Mouse (Mus musculus) lung, postnatal 4 days (tissue): ENCODE measurements around the gene Togaram2.
A peak's percentile ranks its signal among the peaks of the same experiment; 100 is the strongest.

Source experiments
- DNase-seq, 2 experiments: peaks; one replicate each; pipeline ENCODE4 v3.0.0; 2021

The Togaram2 gene

GRCm38 (mm10) chr17:71683281-71683680 is 10.2 kb downstream of the Togaram2 start:
- DNase-seq, result no peak

GRCm38 (mm10) chr17:71684103-71684608 is 11.1 kb downstream of the Togaram2 start:
- DNase-seq, result peak; percentile 53 to 57

- no peak for DNase-seq
These were observed 14.4 kb downstream of the Togaram2 start for GRCm38 (mm10) chr17:71687436-71687835.

- peak; percentile 63 to 87 for DNase-seq
These were observed 16.8 kb downstream of the Togaram2 start for GRCm38 (mm10) chr17:71689903-71690302.

GRCm38 (mm10) chr17:71691361-71691875 is 18.4 kb downstream of the Togaram2 start:
- peak; percentile 25 to 72 for DNase-seq

- peak; percentile 27 to 77 for DNase-seq
These were observed 20.3 kb downstream of the Togaram2 start for GRCm38 (mm10) chr17:71693313-71693712.

GRCm38 (mm10) chr17:71693780-71694179 is 20.7 kb downstream of the Togaram2 start:
- peak in 1 of 2 experiments; percentile 36 for DNase-seq

- DNase-seq, result no peak
These were observed 22.1 kb downstream of the Togaram2 start for GRCm38 (mm10) chr17:71695151-71695550.

- DNase-seq, result no peak
These were observed 22.8 kb downstream of the Togaram2 start for GRCm38 (mm10) chr17:71695716-71696315.

GRCm38 (mm10) chr17:71696396-71696795 is 23.3 kb downstream of the Togaram2 start:
- DNase-seq, result no peak

GRCm38 (mm10) chr17:71697896-71698618 is 25.0 kb downstream of the Togaram2 start:
- peak in 1 of 2 experiments; percentile 68 for DNase-seq

- DNase-seq, result no peak
These were observed 25.5 kb downstream of the Togaram2 start for GRCm38 (mm10) chr17:71698619-71698956.

- peak in 1 of 2 experiments; percentile 15 for DNase-seq
These were observed 32.1 kb downstream of the Togaram2 start for GRCm38 (mm10) chr17:71705113-71705512.

- peak in 1 of 2 experiments; percentile 57 for DNase-seq
These were observed 32.8 kb downstream of the Togaram2 start for GRCm38 (mm10) chr17:71705550-71706480.

- no peak for DNase-seq
These were observed 34.7 kb downstream of the Togaram2 start for GRCm38 (mm10) chr17:71707715-71708114.

- DNase-seq, result peak; percentile 53 to 67
These were observed 39.2 kb downstream of the Togaram2 start for GRCm38 (mm10) chr17:71712279-71712678.

GRCm38 (mm10) chr17:71715034-71715433 is 42.0 kb downstream of the Togaram2 start:
- no peak for DNase-seq

GRCm38 (mm10) chr17:71717881-71718625 is 45.0 kb downstream of the Togaram2 start:
- DNase-seq, result no peak

GRCm38 (mm10) chr17:71720434-71720833 is 47.4 kb downstream of the Togaram2 start:
- no peak for DNase-seq

- DNase-seq, result no peak
These were observed 48.0 kb downstream of the Togaram2 start for GRCm38 (mm10) chr17:71721019-71721418.

GRCm38 (mm10) chr17:71730655-71731054 is 57.6 kb downstream of the Togaram2 start:
- peak; percentile 78 to 89 for DNase-seq

GRCm38 (mm10) chr17:71736442-71736841 is 63.4 kb downstream of the Togaram2 start:
- DNase-seq, result no peak
